ENCODE assay signal across 9 mouse cellular contexts in the genomic region with DNA sequence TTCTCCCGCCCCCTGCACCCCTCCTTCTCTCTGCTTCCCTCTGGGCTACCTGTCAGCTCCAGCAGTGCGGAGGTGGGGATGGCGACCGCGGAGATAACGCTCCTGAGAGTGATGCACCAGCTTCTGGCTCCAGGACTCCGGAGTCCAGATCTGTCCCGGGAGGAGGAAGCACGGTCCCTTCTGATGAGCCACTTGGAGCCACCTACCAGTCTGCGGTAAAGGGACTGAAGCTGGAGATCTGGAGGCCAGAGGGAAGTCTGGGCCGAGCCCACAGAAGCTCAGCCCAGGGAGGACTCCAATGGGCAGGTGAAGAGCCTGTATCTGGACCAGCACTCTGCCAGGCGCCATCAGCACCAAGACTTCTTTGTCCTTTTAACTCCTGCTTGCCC. TPM values are rescaled to one million over a fixed set of nuclear protein-coding genes. Genes with fewer than 3 reads are reported as not detected.
DNase-seq lines count a peak whose midpoint lies in the region; ATAC-seq and TF ChIP-seq lines count a peak whose summit lies in the region.
"Had no signal": no experiment of that assay in that cellular context is flagged by ENCODE, and none has a peak within 500 bp of the region (broad histone marks: within the 10 kb centered on the region; RNA-seq: fewer than 3 reads in every experiment).

Gene Ecel1 (minus strand): TSS at position 323 of the 389 bp plus-strand sequence.

- peak within 1 kb of the TSS; percentile 17 for H3K4me3 ChIP-seq in liver, embryonic 12.5 days
- no peak within 1 kb of the TSS for H3K4me3 ChIP-seq in liver, postnatal 0 days (ENCODE audit: low read depth, low read length)
- peak within 1 kb of the TSS; percentile 40 for H3K4me3 ChIP-seq in embryonic facial prominence, embryonic 14.5 days (ENCODE audit: low read depth, low read length)
- H3K4me3 ChIP-seq in hindbrain, postnatal 0 days (ENCODE audit: low read length), result peak within 1 kb of the TSS; percentile 45
- peak within 1 kb of the TSS; percentile 45 for H3K4me3 ChIP-seq in neural tube, embryonic 14.5 days (ENCODE audit: low read depth, low read length)

- peak within 1 kb of the TSS; percentile 35 for H3K4me2 ChIP-seq in liver, embryonic 12.5 days
- H3K4me2 ChIP-seq in liver, postnatal 0 days (ENCODE audit: low read depth, low read length), result no peak within 1 kb of the TSS
- peak within 1 kb of the TSS; percentile 72 for H3K4me2 ChIP-seq in embryonic facial prominence, embryonic 14.5 days (ENCODE audit: low read depth, low read length)
- H3K4me2 ChIP-seq in hindbrain, postnatal 0 days (ENCODE audit: low read depth, low read length), result peak within 1 kb of the TSS; percentile 65
- peak within 1 kb of the TSS; percentile 66 for H3K4me2 ChIP-seq in neural tube, embryonic 14.5 days (ENCODE audit: low read depth, low read length)

- no peak within 1 kb of the TSS for H3K9ac ChIP-seq in liver, embryonic 12.5 days
- H3K9ac ChIP-seq in liver, postnatal 0 days (replicated peaks), result no peak within 1 kb of the TSS
- H3K9ac ChIP-seq in embryonic facial prominence, embryonic 14.5 days (ENCODE audit: low read depth, low read length), result peak within 1 kb of the TSS; percentile 42
- peak within 1 kb of the TSS; percentile 41; the same call in 1 of the 2 replicates for H3K9ac ChIP-seq in hindbrain, postnatal 0 days (replicated peaks; ENCODE audit: low read length)
- peak within 1 kb of the TSS; percentile 62 for H3K9ac ChIP-seq in neural tube, embryonic 14.5 days (replicated peaks; ENCODE audit: low read depth, low read length)

- peaks cover 98% of the 10 kb centered on the region for H3K27me3 ChIP-seq in liver, embryonic 12.5 days (replicated peaks)
- peaks cover 72% of the 10 kb centered on the region for H3K27me3 ChIP-seq in liver, postnatal 0 days (ENCODE audit: insufficient read depth, low read length)
- H3K27me3 ChIP-seq in embryonic facial prominence, embryonic 14.5 days (replicated peaks; ENCODE audit: control insufficient read depth, insufficient read depth, low read length), result peaks cover 82% of the 10 kb centered on the region
- peaks cover 58% of the 10 kb centered on the region for H3K27me3 ChIP-seq in hindbrain, postnatal 0 days (ENCODE audit: insufficient read depth, low read length)
- peaks cover 62% of the 10 kb centered on the region for H3K27me3 ChIP-seq in neural tube, embryonic 14.5 days (ENCODE audit: control insufficient read depth, insufficient read depth, low read length)

- no peak for DNase-seq in liver, postnatal 0 days
- DNase-seq in embryonic facial prominence, embryonic 14.5 days (ENCODE audit: low spot score), result no peak
- no peak for DNase-seq in hindbrain, postnatal 0 days (ENCODE audit: low spot score)
- DNase-seq in thymus, postnatal 14 days, result no peak
- DNase-seq in ovary, adult 18-20 months (ENCODE audit: low spot score), result no peak

- WGBS in liver, embryonic 12.5 days (ENCODE audit: insufficient replicate concordance), result 3% methylated on average over 11 of the region's 12 CpGs
- 2% methylated on average over 12 of the region's 12 CpGs for WGBS in liver, postnatal 0 days (ENCODE audit: insufficient replicate concordance)
- 4% methylated on average over 11 of the region's 12 CpGs for WGBS in embryonic facial prominence, embryonic 14.5 days
- 4% methylated on average over 11 of the region's 12 CpGs for WGBS in hindbrain, postnatal 0 days
- 1% methylated on average over 11 of the region's 12 CpGs for WGBS in neural tube, embryonic 14.5 days

- 0 out of 2 replicates have a peak, but pooled peaks cover 8% of the 10 kb centered on the region for H3K4me1 ChIP-seq in liver, embryonic 12.5 days
- no peaks in the 10 kb centered on the region for H3K4me1 ChIP-seq in liver, postnatal 0 days (ENCODE audit: insufficient read depth)
- no peaks in the 10 kb centered on the region; the same call in 1 of the 2 replicates for H3K4me1 ChIP-seq in embryonic facial prominence, embryonic 14.5 days (ENCODE audit: control insufficient read depth, insufficient read depth, low read length)
- no peaks in the 10 kb centered on the region for H3K4me1 ChIP-seq in hindbrain, postnatal 0 days (ENCODE audit: insufficient read depth, low read length)
- H3K4me1 ChIP-seq in neural tube, embryonic 14.5 days (ENCODE audit: control insufficient read depth, insufficient read depth, low read length), result 0 out of 2 replicates have a peak, but pooled peaks cover 6% of the 10 kb centered on the region

- TF ChIP-seq EP300 in liver, postnatal 0 days (IDR thresholded peaks at IDR 0.05; ENCODE audit: low read depth), result no peak

- no peak within 1 kb of the TSS for H3K27ac ChIP-seq in liver, embryonic 12.5 days
- no peak within 1 kb of the TSS for H3K27ac ChIP-seq in liver, postnatal 0 days (ENCODE audit: low read depth)
- H3K27ac ChIP-seq in embryonic facial prominence, embryonic 14.5 days (replicated peaks; ENCODE audit: low read depth, low read length), result no peak within 1 kb of the TSS
- H3K27ac ChIP-seq in hindbrain, postnatal 0 days, result no peak within 1 kb of the TSS
- H3K27ac ChIP-seq in neural tube, embryonic 14.5 days (ENCODE audit: low read depth, low read length), result peak within 1 kb of the TSS; percentile 52; the same call in 1 of the 2 replicates

- no peaks in the 10 kb centered on the region for H3K9me3 ChIP-seq in liver, embryonic 12.5 days (replicated peaks)
- no peaks in the 10 kb centered on the region for H3K9me3 ChIP-seq in liver, postnatal 0 days (ENCODE audit: low read length)
- no peaks in the 10 kb centered on the region for H3K9me3 ChIP-seq in embryonic facial prominence, embryonic 14.5 days (ENCODE audit: control insufficient read depth, low read length)
- no peaks in the 10 kb centered on the region for H3K9me3 ChIP-seq in hindbrain, postnatal 0 days (ENCODE audit: low read length)
- H3K9me3 ChIP-seq in neural tube, embryonic 14.5 days (ENCODE audit: control insufficient read depth, low read length), result no peaks in the 10 kb centered on the region

- ATAC-seq in liver, embryonic 12.5 days, result no peak
- ATAC-seq in liver, postnatal 0 days, result no peak
- 0 out of 2 replicates have a peak, but pooled peaks have one; percentile 2 for ATAC-seq in embryonic facial prominence, embryonic 14.5 days (ENCODE audit: low read depth)
- ATAC-seq in hindbrain, postnatal 0 days, result no peak
- no peak for ATAC-seq in neural tube, embryonic 14.5 days (ENCODE audit: low read depth)
- no peak for ATAC-seq in megakaryocyte-erythroid progenitor cell, adult 5-6 weeks (replicated peaks; ENCODE audit: low FRiP score, low TSS enrichment, poor library complexity, severe bottlenecking)

- TF ChIP-seq CTCF in liver, postnatal 0 days (IDR thresholded peaks at IDR 0.05; ENCODE audit: low read depth), result no peak
- TF ChIP-seq CTCF in hindbrain, postnatal 0 days (IDR thresholded peaks at IDR 0.05; ENCODE audit: low read depth), result no peak

- H3K36me3 ChIP-seq in liver, embryonic 12.5 days, result no peaks in the 10 kb centered on the region
- no peaks in the 10 kb centered on the region for H3K36me3 ChIP-seq in liver, postnatal 0 days (replicated peaks; ENCODE audit: insufficient read depth, low read length)
- no peaks in the 10 kb centered on the region for H3K36me3 ChIP-seq in embryonic facial prominence, embryonic 14.5 days (ENCODE audit: control insufficient read depth, insufficient read depth, low read length)
- H3K36me3 ChIP-seq in hindbrain, postnatal 0 days (ENCODE audit: insufficient read depth, low read length), result no peaks in the 10 kb centered on the region
- no peaks in the 10 kb centered on the region for H3K36me3 ChIP-seq in neural tube, embryonic 14.5 days (ENCODE audit: control insufficient read depth, insufficient read depth, low read length)

RNA-seq across cellular contexts. Expression of gene Ecel1, which starts in this region (rescaled TPM):
- polyA plus RNA-seq in liver, embryonic 12.5 days (2016; fragmentation: Nextera tagmentation; extraction: Ambion mirVana), result 0.12 and 0.35 TPM in 2 replicates
- 0.16 and 0.32 TPM in 2 replicates for polyA plus RNA-seq in liver, postnatal 0 days (2015; fragmentation: Nextera tagmentation; extraction: Ambion mirVana)
- polyA plus RNA-seq in embryonic facial prominence, embryonic 14.5 days (2014; fragmentation: Nextera tagmentation; extraction: Ambion mirVana), result 1.7 and 3.0 TPM in 2 replicates
- total RNA-seq in hindbrain, postnatal 0 days (2014; rRNA removed), result 45.6 and 50.0 TPM in 2 replicates
- polyA plus RNA-seq in hindbrain, postnatal 0 days (2015; fragmentation: Nextera tagmentation; extraction: Ambion mirVana), result 35.6 and 36.2 TPM in 2 replicates
- polyA plus RNA-seq in neural tube, embryonic 14.5 days (2014; fragmentation: Nextera tagmentation; extraction: Ambion mirVana), result 60.2 and 64.9 TPM in 2 replicates
- total RNA-seq in megakaryocyte-erythroid progenitor cell, adult 5-6 weeks (2014; fragmentation: Nextera tagmentation), result not detected in 2 replicates
- total RNA-seq in megakaryocyte-erythroid progenitor cell, adult 5-6 weeks (2017), result not detected in 2 replicates
- total RNA-seq: neutrophil, adult 5-6 weeks had no signal

Comparison
In these comparisons a context has a peak if more than half of its experiments do, and no peak if none do; other contexts are left out.
1. RNA of gene Ecel1 (total RNA-seq): 45.6 to 50.0 TPM in hindbrain, postnatal 0 days; not detected in megakaryocyte-erythroid progenitor cell, adult 5-6 weeks; every median in the first group is over 10 times any median in the second.
2. H3K9ac ChIP-seq: peak in embryonic facial prominence, embryonic 14.5 days (single experiment), hindbrain, postnatal 0 days (single experiment) and neural tube, embryonic 14.5 days (single experiment); none in liver, embryonic 12.5 days (single experiment) and liver, postnatal 0 days (single experiment).